In the genomic region with DNA sequence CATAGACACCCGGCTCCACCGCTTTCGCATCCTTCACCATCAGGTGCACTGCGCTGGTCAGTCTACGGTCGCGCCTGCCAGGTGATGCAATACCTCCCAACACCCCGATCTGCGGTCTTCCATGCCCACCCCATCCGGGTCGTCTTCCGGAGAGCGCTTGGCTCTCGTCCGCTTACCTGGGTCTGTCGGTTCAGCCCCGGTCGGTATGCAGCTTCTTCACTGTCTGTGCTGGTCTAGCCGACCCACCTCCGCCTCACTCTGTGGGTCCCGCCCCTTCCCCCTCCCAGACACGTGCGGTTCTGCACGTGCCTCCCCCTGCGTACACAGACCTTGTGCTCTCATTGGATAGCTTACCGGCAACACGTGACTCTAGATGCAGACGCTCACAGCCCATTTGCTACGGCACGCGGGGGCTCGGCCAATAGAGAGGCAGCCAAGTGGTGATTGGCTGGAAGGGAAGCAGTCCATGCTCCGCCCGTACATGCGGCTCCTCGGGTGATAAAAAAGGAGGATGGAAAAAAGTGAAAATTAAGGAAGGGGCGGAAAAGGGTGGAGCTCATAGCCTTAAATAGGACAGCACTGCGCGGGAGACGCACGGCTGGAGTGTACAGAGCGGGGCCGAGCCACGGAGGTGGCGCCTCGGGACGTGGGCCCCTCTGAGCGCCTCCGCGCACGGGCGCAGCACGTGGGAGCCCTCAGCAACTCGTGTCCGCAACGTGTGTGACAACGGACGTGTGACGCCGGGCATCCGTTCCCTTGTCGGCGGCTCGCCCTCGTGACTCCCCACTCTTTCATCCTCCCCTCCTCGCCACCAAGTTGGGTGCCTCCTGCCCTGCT, we compare ENCODE assay signal across 8 mouse cellular contexts. TPM values are rescaled to one million over a fixed set of nuclear protein-coding genes. Genes with fewer than 3 reads are reported as not detected.
DNase-seq lines count a peak whose midpoint lies in the region; ATAC-seq and TF ChIP-seq lines count a peak whose summit lies in the region.

A gene (minus strand): TSS at position 273 of the 837 bp plus-strand sequence.

- peak within 1 kb of the TSS; percentile 53 for H3K27ac ChIP-seq in MEL (ENCODE audit: control insufficient read depth, low read depth, low read length)
- H3K27ac ChIP-seq in forebrain, embryonic 16.5 days (ENCODE audit: low read length): no peak within 1 kb of the TSS
- no peak within 1 kb of the TSS for H3K27ac ChIP-seq in neural tube, embryonic 14.5 days (ENCODE audit: low read depth, low read length)
- H3K27ac ChIP-seq in testis, adult 2 months (ENCODE audit: control insufficient read depth, insufficient read depth, low read depth, low read length): peak within 1 kb of the TSS; percentile 99

- H3K4me2 ChIP-seq in forebrain, embryonic 16.5 days (ENCODE audit: low read length): peak within 1 kb of the TSS; percentile 100
- peak within 1 kb of the TSS; percentile 98 for H3K4me2 ChIP-seq in neural tube, embryonic 14.5 days (ENCODE audit: low read depth, low read length)

- TF ChIP-seq EP300 in MEL (IDR thresholded peaks at IDR 0.05; ENCODE audit: low read depth in 1 of 2, low read length in 2 of 2): peak; percentile 1 to 27; a peak in 2 of 4 replicates

- peak; percentile 100 for ATAC-seq in forebrain, embryonic 16.5 days
- ATAC-seq in neural tube, embryonic 14.5 days (ENCODE audit: low read depth): peak; percentile 100

- H3K79me2 ChIP-seq in MEL (ENCODE audit: control insufficient read depth, insufficient read depth, low read length, poor library complexity): no peaks in the 10 kb centered on the region; the same call in none of the 2 replicates

- H3K9me3 ChIP-seq in MEL (replicated peaks; ENCODE audit: insufficient read depth, low read length): no peaks in the 10 kb centered on the region
- no peaks in the 10 kb centered on the region for H3K9me3 ChIP-seq in forebrain, embryonic 16.5 days (ENCODE audit: control insufficient read depth, low read length)
- H3K9me3 ChIP-seq in neural tube, embryonic 14.5 days (ENCODE audit: control insufficient read depth, low read length): no peaks in the 10 kb centered on the region

- DNase-seq in MEL (ENCODE audit: low read depth, low spot score): peak; percentile 100
- peak; percentile 91 to 98 for DNase-seq in cerebellum, adult 18-20 months
- peak; percentile 96 for DNase-seq in heart, postnatal 25 days (ENCODE audit: low spot score)
- peak; percentile 97 to 98 for DNase-seq in layer of hippocampus, adult 18-20 months (ENCODE audit: low spot score in 2 of 2)
- DNase-seq in lung, adult 18-20 months: peak; percentile 96 to 97

- intact Hi-C loops in heart, postnatal 25 days (cut with DNase I): loop anchor here (10.0 kb wide), 1 partner anchor 173 kb away; a partner anchor contains a TSS

- TF ChIP-seq RAD21 in MEL (IDR thresholded peaks at IDR 0.05; ENCODE audit: low read depth, low read length): no peak; the same call in 1 of the 2 replicates

- TF ChIP-seq CTCF in MEL (IDR thresholded peaks at IDR 0.05 in 2 of 3, conservative IDR thresholded peaks at IDR 0.05 in 1 of 3; ENCODE audit: control insufficient read depth in 1 of 3, insufficient read depth in 1 of 3, low read depth in 2 of 3, low read length in 3 of 3, poor library complexity in 1 of 3, severe bottlenecking in 1 of 3): 0 out of 6 replicates have a peak, but pooled peaks of 1 of the 3 experiments have one; percentile 0
- no peak for TF ChIP-seq CTCF in testis, adult 2 months (IDR thresholded peaks at IDR 0.05; ENCODE audit: control insufficient read depth, insufficient read depth, insufficient replicate concordance, low read depth, low read length)

- TF ChIP-seq POLR2A in MEL (IDR thresholded peaks at IDR 0.05; ENCODE audit: control insufficient read depth in 1 of 2, insufficient read depth in 1 of 2, low read depth in 1 of 2, low read length in 2 of 2, poor library complexity in 1 of 2): peak; percentile 78 to 98
- peak; percentile 60; the same call in 1 of the 2 replicates for TF ChIP-seq POLR2A in testis, adult 2 months (IDR thresholded peaks at IDR 0.05; ENCODE audit: control insufficient read depth, low read depth, low read length)

- peaks cover 5 to 13% of the 10 kb centered on the region in 2 experiments; a peak in 3 of 4 replicates for H3K4me1 ChIP-seq in MEL (ENCODE audit: control insufficient read depth in 1 of 2, insufficient read depth in 2 of 2, low read length in 2 of 2)
- peaks cover 10% of the 10 kb centered on the region for H3K4me1 ChIP-seq in forebrain, embryonic 16.5 days (replicated peaks; ENCODE audit: control insufficient read depth, insufficient read depth, low read length)
- peaks cover 7% of the 10 kb centered on the region; the same call in 1 of the 2 replicates for H3K4me1 ChIP-seq in neural tube, embryonic 14.5 days (ENCODE audit: control insufficient read depth, insufficient read depth, low read length)
- H3K4me1 ChIP-seq in testis, adult 2 months (ENCODE audit: control insufficient read depth, insufficient read depth, low read length): peaks cover 5% of the 10 kb centered on the region; the same call in 1 of the 2 replicates

- peaks cover 0 to 2% of the 10 kb centered on the region in 2 experiments; a peak in 2 of 4 replicates for H3K36me3 ChIP-seq in MEL (ENCODE audit: control insufficient read depth in 1 of 2, insufficient read depth in 2 of 2, low read length in 2 of 2)
- no peaks in the 10 kb centered on the region for H3K36me3 ChIP-seq in forebrain, embryonic 16.5 days (ENCODE audit: control insufficient read depth, insufficient read depth)
- H3K36me3 ChIP-seq in neural tube, embryonic 14.5 days (ENCODE audit: control insufficient read depth, insufficient read depth, low read length): no peaks in the 10 kb centered on the region
- no peaks in the 10 kb centered on the region for H3K36me3 ChIP-seq in testis, adult 2 months (ENCODE audit: control insufficient read depth, insufficient read depth, low read length)

- peak within 1 kb of the TSS; percentile 77 for H3K9ac ChIP-seq in MEL (ENCODE audit: control insufficient read depth, low read depth, low read length, poor library complexity, severe bottlenecking)
- peak within 1 kb of the TSS; percentile 56 for H3K9ac ChIP-seq in forebrain, embryonic 16.5 days (replicated peaks; ENCODE audit: low read depth, low read length)
- H3K9ac ChIP-seq in neural tube, embryonic 14.5 days (replicated peaks; ENCODE audit: low read depth, low read length): peak within 1 kb of the TSS; percentile 32; the same call in 1 of the 2 replicates

- WGBS in forebrain, embryonic 16.5 days: under 1% methylated on average over 66 of the region's 66 CpGs
- WGBS in neural tube, embryonic 14.5 days: under 1% methylated on average over 65 of the region's 66 CpGs

- no peaks in the 10 kb centered on the region for H3K27me3 ChIP-seq in MEL (ENCODE audit: control insufficient read depth in 1 of 2, insufficient read depth in 2 of 2, low read length in 2 of 2)
- H3K27me3 ChIP-seq in forebrain, embryonic 16.5 days (replicated peaks; ENCODE audit: control insufficient read depth, insufficient read depth, low read length): 0 out of 2 replicates have a peak, but pooled peaks cover 3% of the 10 kb centered on the region
- H3K27me3 ChIP-seq in neural tube, embryonic 14.5 days (ENCODE audit: control insufficient read depth, insufficient read depth, low read length): no peaks in the 10 kb centered on the region
- H3K27me3 ChIP-seq in testis, adult 2 months (ENCODE audit: control insufficient read depth, insufficient read depth, low read length): no peaks in the 10 kb centered on the region

- H3K4me3 ChIP-seq in MEL (ENCODE audit: control insufficient read depth in 1 of 2, insufficient read depth in 1 of 2, low read depth in 2 of 2, low read length in 2 of 2): peak within 1 kb of the TSS; percentile 56 to 78
- H3K4me3 ChIP-seq in forebrain, embryonic 16.5 days (replicated peaks; ENCODE audit: low read length): peak within 1 kb of the TSS; percentile 55
- peak within 1 kb of the TSS; percentile 50 for H3K4me3 ChIP-seq in neural tube, embryonic 14.5 days (ENCODE audit: low read depth, low read length)
- H3K4me3 ChIP-seq in testis, adult 2 months (ENCODE audit: control insufficient read depth, low read depth, low read length): peak within 1 kb of the TSS; percentile 71

TF ChIP-seq in MEL, 35 proteins besides CTCF, POLR2A, EP300 and RAD21 (continues in another document):
- TF ChIP-seq E2F4 (IDR thresholded peaks at IDR 0.05; ENCODE audit: borderline replicate concordance, low read depth, low read length) (peak; percentile 27; the same call in 1 of the 2 replicates), HCFC1 (IDR thresholded peaks at IDR 0.05; ENCODE audit: low read depth, low read length) (peak; percentile 83), USF1 (IDR thresholded peaks at IDR 0.05; ENCODE audit: low read depth, low read length) (peak; percentile 99), JUND (IDR thresholded peaks at IDR 0.05; ENCODE audit: low read depth, low read length) (no peak), MXI1 (IDR thresholded peaks at IDR 0.05; ENCODE audit: low read depth, low read length) (peak; percentile 100), MYB (IDR thresholded peaks at IDR 0.05; ENCODE audit: low read depth, low read length) (no peak), SMC3 (IDR thresholded peaks at IDR 0.05; ENCODE audit: low read depth, low read length) (no peak; the same call in 1 of the 2 replicates), GATA1 (IDR thresholded peaks at IDR 0.05; ENCODE audit: low read depth, low read length) (peak; percentile 40; the same call in 1 of the 2 replicates), NRF1 (IDR thresholded peaks at IDR 0.05; ENCODE audit: insufficient read depth, low read depth, low read length, poor library complexity, severe bottlenecking) (peak; percentile 50; the same call in 1 of the 2 replicates), GABPA (IDR thresholded peaks at IDR 0.05; ENCODE audit: low read depth, low read length) (no peak), MAZ (IDR thresholded peaks at IDR 0.05; ENCODE audit: low read depth, low read length) (peak; percentile 96), ELF1 (IDR thresholded peaks at IDR 0.05; ENCODE audit: low read depth, low read length) (0 out of 2 replicates have a peak, but pooled peaks have one; percentile 11), ZNF384 (IDR thresholded peaks at IDR 0.05; ENCODE audit: low read depth, low read length) (peak; percentile 70), ZMIZ1 (IDR thresholded peaks at IDR 0.05; ENCODE audit: low read depth, low read length) (no peak), BHLHE40 (IDR thresholded peaks at IDR 0.05; ENCODE audit: borderline replicate concordance, low read depth, low read length) (peak; percentile 100)

RNA-seq across cellular contexts. Expression of the gene that starts here (rescaled TPM):
- 4.9 and 18.5 TPM in 2 replicates for total RNA-seq in MEL (2012; rRNA removed)
- polyA plus RNA-seq in MEL (2012; ENCODE audit: insufficient read depth in 1 of 2, insufficient read length in 2 of 2, low read depth in 1 of 2, low replicate concordance in 2 of 2, missing spikeins in 1 of 2): 10 to 100 TPM in 1 of 2 experiments, not detected in 1; 23.8 TPM
- 4.1 and 5.7 TPM in 2 replicates for polyA plus RNA-seq in forebrain, embryonic 16.5 days (2015; fragmentation: Nextera tagmentation; extraction: Ambion mirVana)
- total RNA-seq in heart, postnatal 25 days (2021): 10 to 100 TPM in 1 of 2 experiments, 1 to 10 TPM in 1; 2.1 to 12.9 TPM
- 10 to 100 TPM in 1 of 2 experiments, 1 to 10 TPM in 1; 9.2 to 11.7 TPM for total RNA-seq in layer of hippocampus, adult 18-20 months (2021)
- polyA plus RNA-seq in neural tube, embryonic 14.5 days (2014; fragmentation: Nextera tagmentation; extraction: Ambion mirVana): 3.3 and 4.6 TPM in 2 replicates
- polyA plus RNA-seq in testis, adult 2 months (2012; rRNA removed): 16.2 and 16.5 TPM in 2 replicates

Comparison
In these comparisons a context has a peak if more than half of its experiments do, and no peak if none do; other contexts are left out.
1. H3K27ac ChIP-seq: peak in MEL (single experiment) and testis, adult 2 months (single experiment); none in forebrain, embryonic 16.5 days (single experiment) and neural tube, embryonic 14.5 days (single experiment).
2. Peak in every context shown above with its lines, with median percentiles within 50 percentile points of each other: DNase-seq, H3K4me3 ChIP-seq and H3K9ac ChIP-seq.